Mouse (Mus musculus): ENCODE results near the gene Npas2.

GRCm38 (mm10) chr1:39185833-39186232, 7.7 kb upstream of the Npas2 start:
- TF ChIP-seq POLR2A (IDR thresholded peaks at IDR 0.05; ENCODE audit: borderline replicate concordance, extremely low read depth, insufficient read depth, insufficient read length, poor library complexity, severe bottlenecking) (no peak), CTCF (IDR thresholded peaks at IDR 0.05; ENCODE audit: borderline replicate concordance, extremely low read depth, insufficient read depth, insufficient read length) (no peak)
